Mouse (Mus musculus) myocyte (in vitro differentiated cells): Measurements from ENCODE around the gene Olfr536. TPM values are rescaled to one million over a fixed set of nuclear protein-coding genes. Genes with fewer than 3 reads are reported as not detected.
"Not testable (repeated sequence)": the region's sequence is repeated elsewhere in the genome, so short reads cannot be mapped to it uniquely, and the experiment has no call there.

Experiments used
- H3K27me3 ChIP-seq: one replicate; pipeline ENCODE4 v1.6.1; 2011; ENCODE audit not compliant: control insufficient read depth, insufficient read depth, insufficient read length
- H3K36me3 ChIP-seq: one replicate; pipeline ENCODE4 v1.6.1; 2011; ENCODE audit not compliant: control insufficient read depth, insufficient read depth
- H3K4me2 ChIP-seq: one replicate; pipeline ENCODE4 v1.6.1; 2011; ENCODE audit warnings: low read depth, control low read depth
- H3K4me3 ChIP-seq: one replicate; pipeline ENCODE4 v1.5.1; 2011; ENCODE audit warnings: mild to moderate bottlenecking, control low read depth, moderate library complexity
- H3K79me2 ChIP-seq: one replicate; pipeline ENCODE4 v1.6.1; 2011; ENCODE audit not compliant: control insufficient read depth, insufficient read depth
- H3ac ChIP-seq: one replicate; pipeline ENCODE4 v1.6.1; 2011; ENCODE audit not compliant: control insufficient read depth, insufficient read length
- CEBPB ChIP-seq: IDR thresholded peaks from 2 replicates; pipeline ENCODE4 v1.6.1; 2011; ENCODE audit warnings: mild to moderate bottlenecking, moderate library complexity; ENCODE audit not compliant: poor library complexity, insufficient read depth, severe bottlenecking
- E2F4 ChIP-seq: IDR thresholded peaks from one replicate; pipeline ENCODE4 v1.6.1; 2011; ENCODE audit warnings: mild to moderate bottlenecking, control low read depth, moderate library complexity; ENCODE audit not compliant: insufficient read depth
- MAX ChIP-seq: IDR thresholded peaks from one replicate; pipeline ENCODE4 v1.6.1; 2011; ENCODE audit warnings: low read depth, mild to moderate bottlenecking, control low read depth
- MYOD1 ChIP-seq, 3 experiments: IDR thresholded peaks; one replicate each; pipeline ENCODE4 v1.6.1; 2011; ENCODE audit warnings: control low read depth in 2 of 3, low read depth in 2 of 3, mild to moderate bottlenecking in 2 of 3, moderate library complexity in 1 of 3; ENCODE audit not compliant: insufficient read length in 2 of 3, control insufficient read depth in 1 of 3
- MYOG ChIP-seq, 3 experiments: IDR thresholded peaks; one replicate each; pipeline ENCODE4 v1.6.1; 2011; ENCODE audit warnings: control low read depth in 2 of 3, low read depth in 2 of 3, mild to moderate bottlenecking in 2 of 3; ENCODE audit not compliant: insufficient read length in 2 of 3, control insufficient read depth in 1 of 3, insufficient read depth in 1 of 3
- POLR2A ChIP-seq: IDR thresholded peaks from one replicate; pipeline ENCODE4 v1.6.1; 2011; ENCODE audit warnings: low read depth, mild to moderate bottlenecking, control low read depth, moderate library complexity; ENCODE audit not compliant: insufficient read length
- POLR2AphosphoS2 ChIP-seq: IDR thresholded peaks from one replicate; pipeline ENCODE4 v1.6.1; 2011; ENCODE audit warnings: low read depth, control low read depth; ENCODE audit not compliant: insufficient read length
- REST ChIP-seq: IDR thresholded peaks from one replicate; pipeline ENCODE4 v1.6.1; 2011; ENCODE audit warnings: mild to moderate bottlenecking, control low read depth, moderate library complexity; ENCODE audit not compliant: insufficient read depth, insufficient read length
- SRF ChIP-seq: IDR thresholded peaks from one replicate; pipeline ENCODE4 v1.6.1; 2011; ENCODE audit warnings: low read depth; ENCODE audit not compliant: control insufficient read depth, insufficient read length
- TCF12 ChIP-seq: IDR thresholded peaks from one replicate; pipeline ENCODE4 v1.6.1; 2011; ENCODE audit warnings: mild to moderate bottlenecking, control low read depth; ENCODE audit not compliant: poor library complexity, insufficient read depth, severe bottlenecking
- TCF3 ChIP-seq: IDR thresholded peaks from one replicate; pipeline ENCODE4 v1.6.1; 2011; ENCODE audit warnings: low read depth, control low read depth; ENCODE audit not compliant: insufficient read length
- USF1 ChIP-seq: IDR thresholded peaks from one replicate; pipeline ENCODE4 v1.6.1; 2011; ENCODE audit warnings: low read depth, mild to moderate bottlenecking, control low read depth, moderate library complexity
- polyA plus RNA-seq: library from polyadenylated mRNA; unstranded; fragments of >200 nt; fragmentation: generic; extraction: Trizol; gene quantifications from one replicate; pipeline ENCODE4 v1.2.1, GENCODE M21; 2012; ENCODE audit warnings: missing spikeins

Olfr536 gene
- polyA plus RNA-seq, 1 experiment, result 0.05 TPM

- Histone ChIP-seq H3K27me3 (no peaks in the 10 kb centered on the region), H3K4me2 (no peak overlapping the region), H3ac (no peak overlapping the region), H3K36me3 (no peaks in the 10 kb centered on the region), H3K79me2 (no peaks in the 10 kb centered on the region), H3K4me3 (no peak overlapping the region)
- TF ChIP-seq SRF (no peak), E2F4 (no peak), TCF12 (no peak), TCF3 (no peak), POLR2AphosphoS2 (no peak), MAX (no peak), MYOD1 (IDR thresholded peaks at IDR 0.05; ENCODE audit: control insufficient read depth in 1 of 3, insufficient read length in 2 of 3, low read depth in 2 of 3) (no peak), REST (no peak), CEBPB (no peak), USF1 (no peak), POLR2A (no peak), MYOG (IDR thresholded peaks at IDR 0.05; ENCODE audit: control insufficient read depth in 1 of 3, insufficient read depth in 1 of 3, insufficient read length in 2 of 3, low read depth in 2 of 3) (no peak)
These were observed 28.5 kb downstream of the Olfr536 start for GRCm38 (mm10) chr7:140478733-140479132.

GRCm38 (mm10) chr7:140477886-140478285, 29.3 kb downstream of the Olfr536 start:
- Histone ChIP-seq H3ac (no peak overlapping the region), H3K79me2 (no peaks in the 10 kb centered on the region), H3K36me3 (no peaks in the 10 kb centered on the region), H3K4me3 (no peak overlapping the region), H3K4me2 (no peak overlapping the region), H3K27me3 (no peaks in the 10 kb centered on the region)
- TF ChIP-seq E2F4 (no peak), POLR2AphosphoS2 (no peak), MYOG (IDR thresholded peaks at IDR 0.05; ENCODE audit: control insufficient read depth in 1 of 3, insufficient read depth in 1 of 3, insufficient read length in 2 of 3, low read depth in 2 of 3) (no peak), POLR2A (no peak), MYOD1 (IDR thresholded peaks at IDR 0.05; ENCODE audit: control insufficient read depth in 1 of 3, insufficient read length in 2 of 3, low read depth in 2 of 3) (no peak), CEBPB (no peak), USF1 (no peak), TCF12 (no peak), SRF (no peak)

- H3K79me2 ChIP-seq, H3K4me3 ChIP-seq, H3K36me3 ChIP-seq: not testable (repeated sequence)
These were observed 44.1 kb downstream of the Olfr536 start, which contains the start of gene Olfr533 for GRCm38 (mm10) chr7:140463070-140463469. Olfr533 (plus strand) TSS chr7:140463370.

More at GRCm38 (mm10) chr7:140463070-140463469, 44.1 kb downstream of the Olfr536 start, which contains the start of gene Olfr533:
- not testable (repeated sequence) for H3ac ChIP-seq, H3K4me2 ChIP-seq, H3K27me3 ChIP-seq

Other genes with a start within 250 kb of the Olfr536 start
- gene Olfr525, start 186.5 kb downstream of the Olfr536 start, polyA plus RNA-seq, result not detected
- gene Olfr527, start 173.4 kb downstream of the Olfr536 start, polyA plus RNA-seq, result not detected
- gene Olfr60, start 145.7 kb downstream of the Olfr536 start, polyA plus RNA-seq, result not detected
- not detected for gene Olfr530, start 131.1 kb downstream of the Olfr536 start, polyA plus RNA-seq
- gene Olfr531, start 104.5 kb downstream of the Olfr536 start, polyA plus RNA-seq, result not detected
- gene Olfr532, start 85.8 kb downstream of the Olfr536 start, polyA plus RNA-seq, result not detected
- not detected for gene Olfr533, start 44.0 kb downstream of the Olfr536 start, polyA plus RNA-seq
- gene Olfr535, start 23.2 kb downstream of the Olfr536 start, polyA plus RNA-seq, result not detected
- gene Olfr538, start 60.5 kb upstream of the Olfr536 start, polyA plus RNA-seq, result not detected
- not detected for gene Olfr46, start 93.9 kb upstream of the Olfr536 start, polyA plus RNA-seq
- not detected for gene Olfr61, start 121.6 kb upstream of the Olfr536 start, polyA plus RNA-seq
- not detected for gene Olfr53, start 139.1 kb upstream of the Olfr536 start, polyA plus RNA-seq
- gene Olfr539, start 152.5 kb upstream of the Olfr536 start, polyA plus RNA-seq, result not detected
- gene Olfr45, start 174.6 kb upstream of the Olfr536 start, polyA plus RNA-seq, result not detected
- not detected for gene Olfr541, start 189.9 kb upstream of the Olfr536 start, polyA plus RNA-seq